Mouse (Mus musculus): ENCODE data around the gene Majin. TPM values are rescaled to one million over a fixed set of nuclear protein-coding genes. Genes with fewer than 3 reads are reported as not detected.

Majin gene
- polyA plus RNA-seq, 1 experiment from 2014 or later = not detected

DNA sequence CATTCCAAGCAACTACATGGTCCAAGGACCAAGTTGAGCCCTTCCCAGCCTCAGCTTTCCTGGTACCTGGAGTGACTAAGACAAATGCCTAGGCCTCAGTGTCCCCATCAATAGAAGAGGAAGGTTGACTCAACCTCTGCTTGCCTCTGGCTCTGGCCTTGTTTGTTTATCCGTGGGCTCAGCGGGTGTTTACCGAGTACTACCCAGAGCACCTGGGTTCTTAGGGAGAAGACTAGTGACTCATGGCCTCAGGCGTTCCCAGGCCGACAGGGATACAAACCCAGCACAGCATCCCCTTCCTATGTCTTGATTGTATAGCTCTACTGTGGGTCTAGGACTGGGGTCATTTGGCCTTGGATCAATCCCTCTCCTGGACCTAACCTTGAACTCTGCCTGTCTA, 59.0 kb downstream of the Majin start:
- 87% methylated on average over 5 of the region's 5 CpGs for WGBS
- ATAC-seq (replicated peaks) = no peak
- H3K27me3 ChIP-seq (replicated peaks) = no peaks in the 10 kb centered on the region
- H3K4me2 ChIP-seq = no peak overlapping the region
- H3K4me1 ChIP-seq = peaks cover 21% of the 10 kb centered on the region
- no peaks in the 10 kb centered on the region for H3K9me3 ChIP-seq
- no peak overlapping the region for H3K9ac ChIP-seq
- H3K4me3 ChIP-seq = no peak overlapping the region
- peaks cover 24% of the 10 kb centered on the region; the same call in 1 of the 2 replicates for H3K36me3 ChIP-seq (replicated peaks)
- H3K27ac ChIP-seq = no peak overlapping the region

DNA sequence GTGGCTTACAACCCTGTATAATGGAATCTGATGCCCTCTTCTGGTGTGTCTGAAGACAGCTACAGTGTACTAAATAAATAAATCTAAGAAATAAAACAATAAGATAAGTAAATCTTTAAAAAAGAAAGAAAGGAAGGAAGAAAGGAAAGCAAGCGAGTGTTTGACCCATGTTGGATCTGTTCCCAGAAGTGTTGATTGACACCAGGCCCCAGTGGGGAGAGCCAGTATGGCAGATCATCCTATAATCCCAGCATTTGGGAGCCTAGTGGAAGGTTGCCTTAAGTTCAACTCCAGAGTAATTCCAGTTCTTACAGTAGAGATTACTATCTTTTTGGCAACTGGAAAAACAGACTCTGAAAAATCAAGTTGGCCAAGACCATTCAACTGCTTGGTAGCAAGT, 61.6 kb downstream of the Majin start:
- WGBS = 69% methylated on average over 1 of the region's 1 CpGs
- no peaks in the 10 kb centered on the region for H3K27me3 ChIP-seq (replicated peaks)
- peaks cover 28% of the 10 kb centered on the region; the same call in 1 of the 2 replicates for H3K36me3 ChIP-seq (replicated peaks)
- peaks cover 19% of the 10 kb centered on the region for H3K4me1 ChIP-seq
- H3K4me2 ChIP-seq = no peak overlapping the region
- H3K4me3 ChIP-seq = no peak overlapping the region
- H3K9ac ChIP-seq = no peak overlapping the region
- ATAC-seq (replicated peaks) = no peak
- no peaks in the 10 kb centered on the region for H3K9me3 ChIP-seq
- H3K27ac ChIP-seq = no peak overlapping the region

DNA sequence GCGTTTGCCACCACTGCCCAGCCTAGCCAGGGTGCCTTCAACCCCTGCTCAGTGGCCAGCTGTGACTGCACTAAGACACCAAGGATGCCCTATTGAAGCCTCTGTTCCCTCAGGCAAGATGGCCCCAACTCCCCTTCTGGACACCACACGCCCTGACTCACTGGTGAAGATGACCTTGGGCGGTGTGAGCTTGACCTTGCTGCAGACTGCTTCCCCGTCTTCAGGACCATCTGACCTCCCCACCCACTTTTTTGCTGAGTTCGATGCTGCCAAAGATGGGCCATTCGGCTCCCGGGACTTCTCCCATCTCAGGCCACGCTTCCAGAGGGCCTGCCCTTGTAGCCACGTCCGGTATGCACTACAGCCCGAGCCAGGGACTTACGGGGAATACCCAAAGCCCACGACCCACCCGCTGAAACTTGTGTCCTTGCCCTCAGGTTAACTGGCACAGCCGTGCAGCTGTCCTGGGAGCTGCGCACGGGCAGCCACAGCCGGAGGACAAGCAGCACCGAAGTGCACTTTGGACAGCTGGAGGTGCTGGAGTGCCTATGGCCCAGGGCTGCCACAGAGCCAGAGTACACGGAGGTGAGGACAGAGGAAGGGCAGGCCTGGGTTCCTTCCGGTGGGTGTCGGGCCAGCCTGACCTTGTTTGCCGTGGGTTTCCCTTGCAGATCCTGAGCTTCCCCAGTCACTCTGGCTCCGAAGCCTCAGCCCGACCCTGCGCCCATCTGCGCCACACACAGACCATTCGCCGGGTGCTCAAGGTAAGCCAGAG, 63.5 kb downstream of the Majin start:
- H3K27ac ChIP-seq = no peak overlapping the region
- H3K9ac ChIP-seq = no peak overlapping the region
- no peak overlapping the region for H3K4me3 ChIP-seq
- H3K27me3 ChIP-seq (replicated peaks) = no peaks in the 10 kb centered on the region
- H3K9me3 ChIP-seq = no peaks in the 10 kb centered on the region
- peaks cover 9% of the 10 kb centered on the region for H3K4me1 ChIP-seq
- WGBS = 92% methylated on average over 29 of the region's 29 CpGs
- H3K4me2 ChIP-seq = no peak overlapping the region
- no peak for ATAC-seq (replicated peaks)
- peaks cover 41% of the 10 kb centered on the region; the same call in 1 of the 2 replicates for H3K36me3 ChIP-seq (replicated peaks)

DNA sequence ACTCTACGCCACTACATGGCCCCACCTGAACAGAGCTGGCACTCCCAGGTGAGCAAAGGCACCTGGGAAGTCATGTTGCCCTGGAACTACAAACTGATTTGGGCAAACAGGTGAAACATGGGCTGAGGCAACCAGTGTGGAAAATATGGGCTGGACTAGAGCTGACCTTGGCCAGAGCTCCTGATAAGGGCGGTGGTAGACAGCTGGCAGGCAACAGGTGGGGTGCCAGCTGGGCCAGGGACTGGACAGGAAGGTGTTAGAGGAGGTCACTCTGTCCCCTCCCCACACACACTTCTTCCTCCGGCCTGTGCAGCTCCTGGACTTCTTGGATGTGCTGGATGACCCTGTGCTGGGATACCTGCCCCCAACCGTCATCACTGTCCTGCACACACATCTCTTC, 68.8 kb downstream of the Majin start:
- Histone ChIP-seq H3K27ac (no peak overlapping the region), H3K4me1 (no peaks in the 10 kb centered on the region), H3K4me2 (no peak overlapping the region), H3K4me3 (no peak overlapping the region), H3K36me3 (replicated peaks) (peaks cover 50% of the 10 kb centered on the region), H3K9me3 (no peaks in the 10 kb centered on the region), H3K27me3 (replicated peaks) (no peaks in the 10 kb centered on the region), H3K9ac (no peak overlapping the region)
- ATAC-seq (replicated peaks) = no peak
- WGBS = 93% methylated on average over 4 of the region's 4 CpGs

DNA sequence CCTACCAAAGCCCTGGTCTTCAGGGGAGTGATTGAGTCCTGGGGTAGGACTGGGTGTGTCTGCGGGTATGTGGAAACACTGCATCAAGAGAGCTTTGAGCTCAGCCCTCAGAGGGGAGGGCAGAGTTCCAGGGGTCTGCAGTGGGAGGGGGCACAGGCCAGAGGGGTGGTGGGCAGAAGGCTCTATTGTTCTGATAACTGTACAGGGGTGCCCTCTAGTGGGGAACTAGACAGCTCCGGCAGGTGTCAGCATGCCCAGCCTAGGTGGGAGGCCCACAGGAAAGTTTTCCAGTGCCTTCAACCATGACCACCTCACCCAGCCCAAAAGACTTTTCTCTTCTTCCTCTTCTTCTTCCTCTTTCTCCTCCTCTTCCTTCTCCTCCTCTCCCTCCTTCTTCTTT, 76.2 kb downstream of the Majin start:
- 87% methylated on average over 2 of the region's 2 CpGs for WGBS
- Histone ChIP-seq H3K27me3 (replicated peaks) (no peaks in the 10 kb centered on the region), H3K4me1 (no peaks in the 10 kb centered on the region), H3K9me3 (no peaks in the 10 kb centered on the region), H3K9ac (no peak overlapping the region), H3K36me3 (replicated peaks) (peaks cover 43% of the 10 kb centered on the region; the same call in 1 of the 2 replicates), H3K27ac (no peak overlapping the region), H3K4me2 (no peak overlapping the region), H3K4me3 (no peak overlapping the region)
- no peak for ATAC-seq (replicated peaks)

DNA sequence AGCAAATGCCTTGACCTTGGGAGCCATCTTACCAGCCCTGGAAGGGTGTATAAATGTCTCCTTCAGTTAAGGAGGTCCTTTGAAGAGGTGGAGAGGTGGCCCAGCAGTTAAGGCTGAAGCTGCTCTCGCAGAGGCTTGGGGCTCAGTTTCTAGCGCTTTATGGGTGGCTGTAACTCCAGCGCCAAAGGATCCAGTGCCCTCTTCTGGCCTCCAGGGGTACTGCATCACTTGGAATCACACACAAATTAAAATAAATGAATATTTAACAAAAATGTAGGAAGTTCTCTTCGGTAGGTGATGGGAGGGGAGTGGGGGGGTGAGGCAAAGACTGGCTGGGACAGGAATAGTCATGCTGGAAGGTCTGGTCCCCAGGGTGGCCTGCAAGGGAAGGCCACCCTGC, 76.8 kb downstream of the Majin start:
- no peak overlapping the region for H3K4me2 ChIP-seq
- no peak for ATAC-seq (replicated peaks)
- no peak overlapping the region for H3K9ac ChIP-seq
- no peak overlapping the region for H3K4me3 ChIP-seq
- H3K36me3 ChIP-seq (replicated peaks) = peaks cover 39% of the 10 kb centered on the region; the same call in 1 of the 2 replicates
- H3K27ac ChIP-seq = no peak overlapping the region
- 82% methylated on average over 4 of the region's 4 CpGs for WGBS
- no peaks in the 10 kb centered on the region for H3K27me3 ChIP-seq (replicated peaks)
- no peaks in the 10 kb centered on the region for H3K4me1 ChIP-seq
- H3K9me3 ChIP-seq = no peaks in the 10 kb centered on the region

DNA sequence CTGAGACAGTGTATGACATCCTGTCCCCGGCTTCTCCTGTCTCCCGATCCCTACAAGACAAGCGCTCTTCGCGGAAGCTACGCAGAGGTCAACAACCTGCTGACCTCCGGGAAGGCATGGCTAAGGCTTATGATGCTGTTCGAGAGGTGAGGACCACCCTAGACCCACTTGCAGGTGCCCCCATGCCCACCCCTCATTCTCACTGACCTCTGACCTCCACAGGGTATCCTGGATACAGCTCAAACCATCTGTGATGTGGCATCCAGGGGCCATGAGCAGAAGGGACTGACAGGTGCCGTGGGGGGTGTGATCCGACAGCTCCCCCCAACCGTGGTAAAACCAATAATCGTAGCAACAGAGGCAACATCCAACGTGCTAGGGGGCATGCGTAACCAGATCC, 77.2 kb downstream of the Majin start:
- no peak overlapping the region for H3K4me3 ChIP-seq
- no peaks in the 10 kb centered on the region for H3K4me1 ChIP-seq
- no peak overlapping the region for H3K9ac ChIP-seq
- peaks cover 34% of the 10 kb centered on the region; the same call in 1 of the 2 replicates for H3K36me3 ChIP-seq (replicated peaks)
- H3K27me3 ChIP-seq (replicated peaks) = no peaks in the 10 kb centered on the region
- H3K9me3 ChIP-seq = no peaks in the 10 kb centered on the region
- no peak overlapping the region for H3K4me2 ChIP-seq
- H3K27ac ChIP-seq = no peak overlapping the region
- 92% methylated on average over 14 of the region's 14 CpGs for WGBS
- no peak for ATAC-seq (replicated peaks)

DNA sequence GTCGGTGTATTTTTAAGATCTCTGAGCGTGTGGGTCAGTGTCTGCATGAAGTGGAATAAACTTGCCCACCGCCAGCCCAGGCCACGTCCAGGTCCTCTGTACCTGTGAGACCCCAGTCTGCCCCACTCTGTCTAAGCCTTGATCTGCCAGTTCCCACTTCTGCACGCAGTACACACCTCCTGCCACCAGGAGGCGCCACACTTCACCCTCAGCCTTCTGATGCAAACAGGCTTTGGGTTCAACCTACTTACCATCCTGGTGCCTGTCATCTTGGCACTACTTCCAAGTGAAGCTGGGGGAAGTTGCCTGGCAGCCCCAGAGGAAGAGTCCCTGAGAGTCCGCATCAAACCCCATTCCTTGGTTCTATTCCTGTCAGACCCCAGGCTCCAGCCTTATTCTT, 78.0 kb downstream of the Majin start:
- no peak overlapping the region for H3K4me3 ChIP-seq
- H3K27ac ChIP-seq = no peak overlapping the region
- no peaks in the 10 kb centered on the region for H3K27me3 ChIP-seq (replicated peaks)
- H3K36me3 ChIP-seq (replicated peaks) = peaks cover 29% of the 10 kb centered on the region; the same call in 1 of the 2 replicates
- 54% methylated on average over 7 of the region's 7 CpGs for WGBS
- H3K4me2 ChIP-seq = no peak overlapping the region
- no peak overlapping the region for H3K9ac ChIP-seq
- no peak for ATAC-seq (replicated peaks)
- no peaks in the 10 kb centered on the region for H3K9me3 ChIP-seq
- no peaks in the 10 kb centered on the region for H3K4me1 ChIP-seq

DNA sequence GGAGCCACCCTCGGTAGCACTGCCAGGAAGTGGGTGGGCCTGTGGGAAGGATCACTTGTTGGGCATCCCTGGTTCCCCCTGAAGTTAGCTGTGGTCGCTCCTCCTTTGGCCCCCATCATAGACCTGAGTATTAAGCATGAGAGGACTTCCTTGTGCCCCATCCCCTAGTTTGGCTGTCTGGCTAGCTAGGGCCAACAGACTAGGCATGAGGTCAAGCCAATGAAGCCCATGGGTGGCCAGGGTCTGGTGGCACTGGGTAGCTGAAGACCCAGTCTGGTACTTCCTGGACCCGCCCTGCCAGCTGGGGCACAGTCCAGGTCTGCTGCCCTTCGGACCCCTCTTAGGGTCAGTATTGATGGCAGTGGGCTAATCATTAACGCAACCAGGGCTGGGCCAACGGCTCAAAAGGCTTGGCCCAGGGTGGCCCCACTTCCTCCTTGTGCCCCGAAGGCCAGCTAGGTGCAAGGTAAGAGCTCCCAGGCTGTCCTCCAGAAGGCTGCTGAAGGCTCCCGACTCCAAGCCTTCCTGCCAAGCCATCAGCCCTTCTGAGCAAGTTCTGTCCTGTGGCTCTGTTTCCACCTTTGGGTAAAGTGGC, 78.7 kb downstream of the Majin start:
- Histone ChIP-seq H3K4me1 (no peaks in the 10 kb centered on the region), H3K27me3 (replicated peaks) (no peaks in the 10 kb centered on the region), H3K4me3 (no peak overlapping the region), H3K36me3 (replicated peaks) (peaks cover 25% of the 10 kb centered on the region; the same call in 1 of the 2 replicates), H3K9me3 (no peaks in the 10 kb centered on the region), H3K9ac (no peak overlapping the region), H3K27ac (no peak overlapping the region), H3K4me2 (no peak overlapping the region)
- WGBS = 91% methylated on average over 8 of the region's 8 CpGs
- ATAC-seq (replicated peaks) = no peak

DNA sequence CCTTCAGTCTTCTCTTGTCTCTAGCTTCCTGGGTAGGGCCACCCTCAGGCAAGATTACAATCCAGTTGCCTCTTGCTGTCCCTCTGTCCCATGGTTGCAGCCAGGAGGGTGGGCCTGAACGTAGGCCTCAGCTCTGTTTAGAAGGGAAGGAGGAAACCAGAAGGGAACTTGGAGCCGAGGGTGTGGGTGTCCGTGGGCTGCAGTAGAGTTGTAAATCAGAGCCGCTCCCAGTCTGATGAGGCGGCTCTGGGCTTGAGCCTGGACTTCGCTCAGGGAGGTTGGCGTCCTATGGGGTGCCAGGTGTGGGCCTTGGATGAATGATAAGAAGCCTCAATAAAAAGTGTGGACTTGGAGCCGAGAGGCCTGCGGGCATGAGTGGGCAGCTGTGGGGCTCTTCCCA, 80.0 kb downstream of the Majin start:
- Histone ChIP-seq H3K9me3 (no peaks in the 10 kb centered on the region), H3K27ac (no peak overlapping the region), H3K4me2 (no peak overlapping the region), H3K9ac (no peak overlapping the region), H3K4me1 (no peaks in the 10 kb centered on the region), H3K36me3 (replicated peaks) (peaks cover 17% of the 10 kb centered on the region; the same call in 1 of the 2 replicates), H3K27me3 (replicated peaks) (no peaks in the 10 kb centered on the region), H3K4me3 (no peak overlapping the region)
- 80% methylated on average over 9 of the region's 9 CpGs for WGBS
- ATAC-seq (replicated peaks) = no peak

DNA sequence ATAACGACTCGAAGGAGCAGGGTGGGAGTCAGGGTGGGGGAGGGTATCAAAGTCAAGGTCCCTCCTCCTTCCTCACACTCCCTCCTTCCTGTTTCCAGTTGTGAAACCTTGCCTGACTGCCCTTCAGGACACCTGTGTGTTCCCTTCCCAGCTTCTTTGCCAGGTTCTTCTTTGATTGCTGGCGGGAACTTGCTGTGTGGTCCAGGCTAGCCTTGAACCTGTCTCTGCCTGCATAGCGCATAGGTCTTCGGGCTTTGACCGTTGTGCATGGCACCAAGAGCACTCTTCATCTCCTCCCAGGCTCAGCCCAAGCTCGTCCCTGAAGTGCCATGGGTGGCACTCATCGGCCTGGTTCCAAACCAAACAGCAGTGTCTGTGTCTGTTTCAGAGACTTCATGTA, 80.8 kb downstream of the Majin start:
- no peak overlapping the region for H3K4me2 ChIP-seq
- no peaks in the 10 kb centered on the region for H3K27me3 ChIP-seq (replicated peaks)
- H3K36me3 ChIP-seq (replicated peaks) = peaks cover 17% of the 10 kb centered on the region; the same call in 1 of the 2 replicates
- WGBS = 91% methylated on average over 8 of the region's 8 CpGs
- H3K4me1 ChIP-seq = no peaks in the 10 kb centered on the region
- H3K9ac ChIP-seq = no peak overlapping the region
- H3K9me3 ChIP-seq = no peaks in the 10 kb centered on the region
- ATAC-seq (replicated peaks) = no peak
- H3K4me3 ChIP-seq = no peak overlapping the region
- no peak overlapping the region for H3K27ac ChIP-seq

DNA sequence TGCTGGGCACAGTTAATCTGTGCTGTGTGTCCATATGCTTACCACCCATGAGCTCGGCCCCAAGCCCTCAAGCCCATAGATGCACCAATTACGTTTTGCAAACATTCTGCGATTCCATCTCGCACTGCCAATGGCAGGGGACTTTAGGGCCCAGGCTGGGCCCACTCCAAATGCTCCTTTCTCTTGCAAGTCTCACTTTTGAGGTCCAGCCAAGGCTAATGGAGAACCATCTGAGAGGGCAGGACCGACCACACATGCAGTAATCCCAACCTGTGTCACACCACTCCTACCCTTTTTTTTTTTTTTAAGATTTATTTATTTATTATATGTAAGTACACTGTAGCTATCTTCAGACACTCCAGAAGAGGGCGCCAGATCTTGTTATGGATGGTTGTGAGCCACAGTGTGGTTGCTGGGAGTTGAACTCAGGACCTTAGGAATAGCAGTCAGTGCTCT, 81.6 kb downstream of the Majin start:
- H3K4me3 ChIP-seq = no peak overlapping the region
- H3K9me3 ChIP-seq = no peaks in the 10 kb centered on the region
- no peaks in the 10 kb centered on the region for H3K4me1 ChIP-seq
- WGBS = 63% methylated on average over 6 of the region's 6 CpGs
- H3K4me2 ChIP-seq = no peak overlapping the region
- no peak for ATAC-seq (replicated peaks)
- no peaks in the 10 kb centered on the region for H3K27me3 ChIP-seq (replicated peaks)
- H3K9ac ChIP-seq = no peak overlapping the region
- H3K36me3 ChIP-seq (replicated peaks) = peaks cover 16% of the 10 kb centered on the region; the same call in 1 of the 2 replicates
- H3K27ac ChIP-seq = no peak overlapping the region

All from midbrain, embryonic 15.5 days (tissue).